Mouse (Mus musculus): ENCODE results near the gene Nedd8.
A peak's percentile ranks its signal among the peaks of the same experiment; 100 is the strongest.

The Nedd8 gene

GRCm38 (mm10) chr14:55671833-55672740 lies at the start of gene Nedd8, which contains the start of gene Gmpr2:
Gene Nedd8 (minus strand): TSS chr14:55672124.
Gene Gmpr2 (plus strand): TSS chr14:55671941.
- DNase-seq = peak; percentile 83

GRCm38 (mm10) chr14:55721076-55721475 lies 49.2 kb upstream of the Nedd8 start:
- no peak for DNase-seq

- DNase-seq = no peak
Measured at GRCm38 (mm10) chr14:55720666-55721065, 48.7 kb upstream of the Nedd8 start.

DNA sequence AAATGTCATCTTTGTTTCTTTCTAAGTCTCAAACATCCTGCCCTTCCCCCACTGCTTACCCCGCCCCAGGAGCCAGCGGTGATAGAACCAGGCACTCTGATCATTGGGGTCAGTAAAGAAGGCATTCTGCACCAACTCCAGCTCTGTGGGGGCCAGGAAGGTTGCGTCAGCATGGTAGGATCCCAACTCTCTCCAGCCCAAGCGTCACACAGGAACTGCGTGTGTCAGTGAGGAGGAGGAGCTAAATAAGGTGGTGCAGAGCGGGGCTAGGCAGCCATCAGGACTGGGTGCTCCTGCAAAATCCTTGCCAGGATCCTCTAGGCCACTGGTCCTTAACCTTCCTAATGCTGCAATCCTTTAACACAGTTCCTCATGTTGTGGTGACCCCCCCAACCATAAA lies 47.8 kb upstream of the Nedd8 start:
- DNase-seq = no peak

- no peak for DNase-seq
Measured at GRCm38 (mm10) chr14:55716884-55717283, 45.0 kb upstream of the Nedd8 start.

GRCm38 (mm10) chr14:55716271-55716670 lies 44.3 kb upstream of the Nedd8 start:
- DNase-seq = no peak

GRCm38 (mm10) chr14:55714893-55715292 lies 43.0 kb upstream of the Nedd8 start:
- no peak for DNase-seq

DNA sequence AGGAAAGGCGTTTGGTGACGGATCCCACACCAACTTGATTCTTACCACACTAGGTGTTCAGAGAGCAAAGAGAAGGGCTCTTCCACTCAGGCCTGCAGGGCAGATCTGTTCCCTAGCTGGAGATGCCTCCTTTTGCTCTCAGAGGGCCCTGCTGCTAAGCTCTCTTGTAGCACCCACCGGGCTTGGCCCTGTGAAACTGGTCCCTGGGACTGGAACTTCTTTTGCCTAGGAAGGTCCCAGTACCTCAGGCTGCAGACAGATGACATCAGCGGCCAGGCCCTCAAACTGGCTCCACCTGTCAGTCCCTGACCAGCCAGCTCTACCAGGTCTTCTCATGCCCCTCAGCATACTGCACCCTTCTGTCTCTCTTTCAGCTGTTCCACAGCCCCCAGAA lies 41.8 kb upstream of the Nedd8 start, which contains the start of gene Tgm1:
TSS of gene Tgm1 (minus strand) at position 198 of the 394 bp plus-strand sequence.
- no peak for DNase-seq

GRCm38 (mm10) chr14:55713007-55713728 lies 41.2 kb upstream of the Nedd8 start:
- DNase-seq = no peak

- DNase-seq = no peak
Measured at GRCm38 (mm10) chr14:55711786-55712185, 39.9 kb upstream of the Nedd8 start.

DNA sequence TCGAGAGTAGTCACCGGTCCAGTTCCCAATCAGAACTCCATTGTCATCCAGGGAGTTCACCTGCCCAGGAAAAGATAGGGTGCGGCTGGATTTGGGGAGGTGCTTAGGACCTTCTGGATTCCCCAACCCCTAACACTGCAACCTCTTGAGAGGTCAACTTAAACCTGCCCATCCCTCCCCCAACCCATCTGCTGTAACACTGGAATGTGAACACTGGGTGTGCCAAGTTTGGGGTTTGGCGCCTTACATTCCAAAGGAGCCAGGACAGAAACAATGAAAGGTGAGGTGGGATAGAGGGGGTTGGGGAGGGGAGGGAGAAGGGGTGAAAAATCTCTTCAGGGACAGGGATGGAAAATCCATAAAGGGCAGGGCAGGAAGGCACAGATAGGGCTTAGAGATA lies 37.6 kb upstream of the Nedd8 start:
- no peak for DNase-seq

DNA sequence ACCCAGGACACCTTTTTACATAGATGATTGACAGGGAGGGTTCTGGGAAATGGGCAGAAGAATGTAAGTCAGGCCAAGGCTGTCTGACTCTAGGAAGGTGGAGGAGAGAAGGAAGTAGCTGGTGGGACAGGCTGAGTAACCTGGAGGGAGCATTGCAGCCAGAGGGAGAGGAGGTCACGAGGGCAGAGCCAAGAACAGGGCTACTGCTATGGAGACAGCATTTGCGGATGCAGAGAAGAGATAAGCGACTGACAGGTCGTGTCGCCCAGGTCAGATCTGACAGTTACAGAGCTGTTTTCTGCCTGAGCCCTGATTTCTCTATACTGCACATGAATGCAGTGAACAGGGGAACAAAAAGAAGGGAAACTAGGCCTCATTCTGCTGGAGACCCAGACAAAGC lies 35.5 kb upstream of the Nedd8 start:
- DNase-seq = no peak

- no peak for DNase-seq
Measured at GRCm38 (mm10) chr14:55706051-55706600, 34.2 kb upstream of the Nedd8 start.

DNA sequence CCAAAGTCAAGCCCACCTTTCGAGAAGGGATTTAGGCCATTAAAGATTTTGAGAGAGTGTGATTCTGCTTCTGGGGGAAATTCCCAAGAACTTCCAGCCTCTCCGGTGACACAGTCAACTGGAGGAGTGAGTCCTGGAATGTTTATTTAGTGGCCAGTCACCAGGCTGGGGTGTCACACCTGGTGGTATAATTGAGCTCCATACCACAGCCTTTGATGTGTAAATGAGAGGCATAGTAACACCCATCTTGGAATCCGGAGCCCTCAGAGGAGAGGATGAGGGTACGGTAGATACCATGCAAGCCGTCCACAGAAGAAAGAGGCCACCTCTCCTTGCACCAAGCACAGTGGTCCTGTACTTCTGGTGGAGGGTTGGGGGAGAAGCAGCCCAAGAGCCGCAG lies 30.8 kb upstream of the Nedd8 start:
- no peak for DNase-seq

- DNase-seq = no peak
Measured at GRCm38 (mm10) chr14:55701131-55701530, 29.2 kb upstream of the Nedd8 start.

DNA sequence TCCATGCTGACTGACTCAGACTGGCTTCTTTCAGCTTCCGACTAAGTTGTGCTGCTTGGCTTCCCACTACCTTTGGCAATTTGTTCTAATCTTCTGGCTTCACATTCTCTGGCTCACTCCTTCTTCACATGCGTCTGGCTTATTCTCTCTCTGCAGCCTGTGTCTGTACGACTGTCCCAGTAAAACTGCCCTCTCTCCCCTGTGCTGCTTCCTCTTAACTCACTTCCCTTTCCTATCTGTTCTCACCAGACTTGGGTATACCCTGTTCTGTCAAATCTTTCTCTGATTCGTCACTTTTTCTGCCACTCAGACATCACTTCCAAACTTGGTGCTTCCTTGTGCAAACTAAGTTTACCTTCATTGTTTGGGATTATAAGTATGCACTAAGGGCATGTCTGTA lies 25.3 kb upstream of the Nedd8 start:
- no peak for DNase-seq

DNA sequence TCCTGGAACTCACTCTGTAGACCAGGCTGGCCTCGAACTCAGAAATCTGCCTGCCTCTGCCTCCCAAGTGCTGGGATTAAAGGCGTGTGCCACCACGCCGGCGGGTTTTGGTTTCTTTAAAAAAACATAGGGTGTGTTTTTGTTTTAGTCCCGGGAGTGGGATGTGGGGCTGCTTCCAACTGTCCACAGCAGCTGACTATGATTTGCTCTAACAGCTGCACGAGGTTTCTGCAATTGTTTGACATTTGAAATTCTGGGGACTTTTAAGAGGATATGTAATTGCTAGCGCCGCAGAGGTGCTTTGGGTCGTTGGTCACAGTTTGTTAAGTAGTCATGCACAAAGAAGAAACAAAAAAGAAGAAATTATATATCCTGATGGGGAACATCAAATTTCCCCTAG lies 17.5 kb upstream of the Nedd8 start:
- no peak for DNase-seq

DNA sequence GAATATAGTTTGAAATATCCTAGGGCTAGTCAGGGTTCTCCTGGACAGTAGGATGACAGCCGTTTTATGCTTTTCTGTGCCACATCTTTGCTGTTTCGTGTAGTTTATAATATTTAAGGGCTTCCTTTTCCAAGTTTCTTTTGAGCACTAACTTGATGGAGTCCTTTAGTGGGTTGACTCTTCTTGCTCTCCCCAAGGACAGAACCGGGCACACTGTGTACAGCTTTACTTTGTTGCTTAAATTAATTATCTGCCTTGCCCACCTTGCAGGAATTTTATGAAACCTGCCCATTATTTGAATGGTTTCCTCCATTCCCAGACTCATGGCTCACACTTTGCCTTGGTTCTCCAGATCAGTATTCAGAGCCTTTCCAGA lies 10.2 kb upstream of the Nedd8 start:
- no peak for DNase-seq

DNA sequence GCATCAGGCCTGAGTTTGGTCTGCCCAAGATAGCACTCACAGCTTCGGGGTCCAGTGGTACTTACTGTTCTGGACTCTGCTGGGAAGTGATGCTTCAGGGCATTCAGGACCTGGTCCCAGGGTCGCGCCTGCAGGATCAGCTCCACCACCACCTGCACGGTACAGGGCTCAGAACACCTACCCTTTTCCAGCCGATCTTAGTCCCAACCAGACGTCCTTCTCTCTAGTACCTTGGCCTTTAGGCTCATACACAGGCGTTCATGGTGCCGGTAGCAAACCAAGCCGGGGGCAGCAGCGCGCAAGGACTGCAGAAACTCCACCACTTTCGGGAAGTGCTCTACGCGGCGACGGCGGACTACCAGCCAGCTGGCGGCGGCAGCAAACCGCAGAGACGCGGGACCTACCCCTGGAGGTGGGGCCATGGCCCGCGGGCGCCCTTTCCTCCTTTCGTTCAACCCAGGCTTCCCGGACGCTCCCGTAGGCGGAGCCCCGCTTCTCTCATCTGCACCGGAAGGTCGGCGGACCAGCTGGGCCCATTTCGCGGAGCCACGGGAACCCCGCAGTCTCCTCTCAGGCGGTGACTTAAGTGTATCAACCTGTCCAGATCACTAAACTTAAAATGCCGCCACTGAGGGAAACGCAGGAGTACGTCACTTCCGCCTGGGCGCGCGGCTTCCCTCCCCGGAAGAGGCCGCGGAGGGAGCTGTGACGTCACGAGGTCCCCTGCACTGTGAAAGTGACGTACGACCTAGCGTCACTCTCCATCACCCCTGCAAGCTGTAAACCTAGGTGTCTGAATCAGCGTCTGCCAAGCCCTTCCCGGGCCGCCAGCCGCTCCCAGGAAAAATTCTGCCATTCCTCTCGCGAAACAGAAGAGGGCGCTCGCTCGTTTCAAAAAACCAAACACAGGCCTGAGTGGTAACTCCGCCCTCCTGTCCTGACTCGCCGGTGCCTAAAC lies 9.5 kb upstream of the Nedd8 start, which contains the start of gene Tinf2:
TSS of gene Tinf2 (minus strand) at position 661 of the 958 bp plus-strand sequence.
- DNase-seq = peak; percentile 94

- no peak for DNase-seq
Measured at GRCm38 (mm10) chr14:55677615-55678014, 5.7 kb upstream of the Nedd8 start.

GRCm38 (mm10) chr14:55672741-55673060 lies 777 bp upstream of the Nedd8 start:
- DNase-seq = no peak

GRCm38 (mm10) chr14:55671486-55671832 lies 465 bp downstream of the Nedd8 start:
- no peak for DNase-seq

- DNase-seq = no peak
Measured at GRCm38 (mm10) chr14:55660636-55661035, 11.3 kb downstream of the Nedd8 start.

All from cerebellum, adult 11 months (tissue).